ENCODE assay signal across 8 mouse cellular contexts in the genomic region with DNA sequence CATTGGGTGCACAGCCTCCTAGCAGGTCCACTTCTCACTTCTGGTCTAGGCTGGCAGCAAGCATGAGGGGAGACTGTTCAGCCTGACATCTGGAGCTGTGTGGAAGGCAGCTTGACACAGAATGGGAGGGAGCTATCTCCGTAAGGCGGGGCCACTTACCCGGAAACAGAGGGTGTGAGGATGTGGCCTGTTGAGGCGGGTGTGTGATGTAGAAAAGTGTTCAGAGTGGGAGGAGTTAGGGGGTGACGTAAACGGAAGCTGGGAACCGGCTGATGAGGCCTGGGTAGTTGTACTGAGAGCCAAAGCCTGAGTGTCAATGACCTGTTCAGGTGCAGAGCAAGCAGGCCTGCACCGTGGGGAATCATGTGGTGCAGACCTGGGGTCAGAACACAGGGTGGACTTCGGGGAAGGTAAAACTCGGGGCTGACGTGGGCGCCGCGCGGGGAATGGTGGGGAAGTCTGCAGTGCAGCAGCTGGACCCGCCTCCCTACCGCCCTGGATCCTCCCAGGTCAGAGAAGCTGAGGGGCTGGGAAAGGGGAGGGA. TPM values are rescaled to one million over a fixed set of nuclear protein-coding genes. Genes with fewer than 3 reads are reported as not detected.
DNase-seq lines count a peak whose midpoint lies in the region; ATAC-seq lines count a peak whose summit lies in the region.
"Not testable (repeated sequence)": the region's sequence is repeated elsewhere in the genome, so short reads cannot be mapped to it uniquely, and the experiment has no call there.

A gene (plus strand): TSS at position 261 of the 544 bp plus-strand sequence.

- not testable (repeated sequence) for H3K9me3 ChIP-seq in hindbrain, embryonic 11.5 days (ENCODE audit: control insufficient read depth, low read length)

- peak within 1 kb of the TSS; percentile 35 for H3K4me3 ChIP-seq in hindbrain, embryonic 11.5 days (ENCODE audit: low read depth, low read length)

- H3K27ac ChIP-seq in hindbrain, embryonic 11.5 days (ENCODE audit: low read depth, low read length), result not testable (repeated sequence)

- H3K27me3 ChIP-seq in hindbrain, embryonic 11.5 days (ENCODE audit: control insufficient read depth, insufficient read depth, low read length), result not testable (repeated sequence)

- H3K4me2 ChIP-seq in hindbrain, embryonic 11.5 days (replicated peaks; ENCODE audit: low read depth, low read length), result peak within 1 kb of the TSS; percentile 33

- 2% methylated on average over 17 of the region's 17 CpGs for WGBS in hindbrain, embryonic 11.5 days

- peak within 1 kb of the TSS; percentile 44; the same call in 1 of the 2 replicates for H3K9ac ChIP-seq in hindbrain, embryonic 11.5 days (ENCODE audit: low read depth, low read length)

- H3K4me1 ChIP-seq in hindbrain, embryonic 11.5 days (replicated peaks; ENCODE audit: control insufficient read depth, insufficient read depth, low read length), result not testable (repeated sequence)

- not testable (repeated sequence) for H3K36me3 ChIP-seq in hindbrain, embryonic 11.5 days (ENCODE audit: control insufficient read depth, insufficient read depth, low read length)

- ATAC-seq in hindbrain, embryonic 11.5 days (ENCODE audit: low FRiP score), result peak; percentile 99

- peak; percentile 82 for DNase-seq in Muller cell, postnatal 12 days (ENCODE audit: inconsistent ontology term)
- DNase-seq in cerebellum, adult 9-11 months, result peak; percentile 73
- DNase-seq in frontal cortex, adult 2 months (ENCODE audit: extremely low spot score in 1 of 2, low spot score in 1 of 2), result peak; percentile 38 to 72
- peak; percentile 86 for DNase-seq in hindbrain, embryonic 11.5 days (ENCODE audit: low spot score)
- DNase-seq in layer of hippocampus, postnatal 10 days (ENCODE audit: low spot score in 2 of 2), result peak; percentile 56 to 67
- peak; percentile 93 for DNase-seq in lung, postnatal 10 days
- DNase-seq in ovary, postnatal 36 days (ENCODE audit: low spot score), result peak; percentile 68
- DNase-seq in thymus, postnatal 25 days, result peak; percentile 85

RNA-seq across cellular contexts. Expression of the gene that starts here (rescaled TPM):
- 6.3 and 7.6 TPM in 2 replicates for polyA plus RNA-seq in frontal cortex, adult 2 months (2012; rRNA removed)
- polyA plus RNA-seq in hindbrain, embryonic 11.5 days (2014; fragmentation: Nextera tagmentation; extraction: Ambion mirVana), result 9.6 and 9.9 TPM in 2 replicates
- total RNA-seq in layer of hippocampus, postnatal 10 days (2021), result 10 to 100 TPM in 1 of 2 experiments, 1 to 10 TPM in 1; 9.9 to 10.1 TPM
